Mouse (Mus musculus) gastrocnemius, adult 2 months (tissue): ENCODE results near the gene She. TPM values are rescaled to one million over a fixed set of nuclear protein-coding genes. Genes with fewer than 3 reads are reported as not detected.

Experiments used
- DNase-seq: peaks from one replicate; pipeline ENCODE4 v3.0.0; 2022
- H3K27ac ChIP-seq: fragments of 200-600 bp; 2 replicates; pipeline ENCODE4 v1.8.1; 2022; ENCODE audit warnings: mild to moderate bottlenecking
- H3K4me3 ChIP-seq: fragments of 200-600 bp; 2 replicates; pipeline ENCODE4 v1.8.1; 2022; ENCODE audit warnings: mild to moderate bottlenecking, moderate library complexity
- CTCF ChIP-seq: fragments of 200-600 bp; IDR thresholded peaks from 2 replicates; pipeline ENCODE4 v1.8.1; 2022; ENCODE audit warnings: antibody characterized with exemption, mild to moderate bottlenecking, moderate library complexity
- intact Hi-C: fragments of 180-260 bp; cut with DNase I; formaldehyde crosslinking; loops from one replicate; pipeline ENCODE4 v1.15.1; 2025
- total RNA-seq, 2 experiments: library from RNA; stranded (reverse); gene quantifications; 2 replicates each; pipeline ENCODE4 v1.2.3; 2021

She gene
- total RNA-seq, 2 experiments from 2014 or later, result 4.1 to 5.1 TPM

GRCm38 (mm10) chr3:89821096-89821513 is 10.1 kb upstream of the She start:
- H3K4me3 ChIP-seq, result no peak overlapping the region
- intact Hi-C loops, result no loop called here
- no peak for DNase-seq
- TF ChIP-seq CTCF, result no peak
- H3K27ac ChIP-seq, result no peak overlapping the region

- DNase-seq, result no peak
- intact Hi-C loops, result no loop called here
- Histone ChIP-seq H3K27ac (no peak overlapping the region), H3K4me3 (no peak overlapping the region)
- no peak for TF ChIP-seq CTCF
Measured at GRCm38 (mm10) chr3:89821548-89822480, 9.4 kb upstream of the She start.

- intact Hi-C loops, result no loop called here
- Histone ChIP-seq H3K4me3 (no peak overlapping the region), H3K27ac (no peak overlapping the region)
- DNase-seq, result no peak
- TF ChIP-seq CTCF, result no peak
Measured at GRCm38 (mm10) chr3:89823594-89823993, 7.6 kb upstream of the She start.

GRCm38 (mm10) chr3:89826295-89826694 is 4.9 kb upstream of the She start:
- H3K27ac ChIP-seq, result no peak overlapping the region
- TF ChIP-seq CTCF, result no peak
- DNase-seq, result no peak
- H3K4me3 ChIP-seq, result no peak overlapping the region
- intact Hi-C loops, result no loop called here

DNA sequence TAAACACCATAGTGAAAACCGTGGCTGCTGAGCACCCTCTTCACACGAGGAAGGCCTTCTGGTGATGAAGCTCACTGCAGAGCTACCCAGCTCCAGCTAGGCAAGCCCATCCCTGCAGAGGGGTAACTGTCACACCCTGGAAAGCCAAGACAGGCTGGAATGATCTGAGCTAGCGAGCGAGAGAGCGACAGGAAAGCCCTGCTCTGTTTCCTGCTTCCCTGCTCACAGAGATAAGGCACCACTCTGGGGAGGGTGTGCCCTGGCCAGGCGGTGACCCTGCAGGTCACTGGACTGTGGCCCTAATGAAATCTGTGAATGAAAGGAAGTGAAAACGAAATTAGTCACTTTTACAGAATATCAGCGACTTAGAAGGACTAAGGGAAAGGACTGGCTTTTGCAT is 4.2 kb downstream of the She start:
- DNase-seq, result peak; percentile 38
- intact Hi-C loops, result no loop called here
- TF ChIP-seq CTCF, result no peak
- Histone ChIP-seq H3K4me3 (peak overlapping the region; percentile 38), H3K27ac (peak overlapping the region; percentile 60)

DNA sequence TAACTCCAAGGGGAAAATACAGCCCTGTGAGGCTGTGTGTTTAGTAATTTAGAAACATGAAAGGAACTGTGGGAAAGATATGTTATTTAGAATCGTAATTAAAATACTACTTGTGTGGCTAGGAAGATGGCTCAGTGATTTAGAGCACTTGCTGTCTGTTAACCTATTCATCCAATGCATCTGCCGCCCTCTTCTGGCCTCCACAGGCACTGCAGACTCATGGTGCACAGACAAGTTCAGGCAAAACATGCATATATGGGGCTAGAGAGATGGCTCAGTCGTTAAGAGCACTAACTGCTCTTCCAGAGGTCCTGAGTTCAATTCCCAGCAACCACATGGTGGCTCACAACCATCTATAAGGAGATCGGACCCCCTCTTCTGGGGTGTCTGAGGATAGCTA is 11.1 kb downstream of the She start:
- no peak overlapping the region for H3K4me3 ChIP-seq
- H3K27ac ChIP-seq, result peak overlapping the region; percentile 81
- intact Hi-C loops, result no loop called here
- DNase-seq, result peak; percentile 40
- TF ChIP-seq CTCF, result peak; percentile 58

DNA sequence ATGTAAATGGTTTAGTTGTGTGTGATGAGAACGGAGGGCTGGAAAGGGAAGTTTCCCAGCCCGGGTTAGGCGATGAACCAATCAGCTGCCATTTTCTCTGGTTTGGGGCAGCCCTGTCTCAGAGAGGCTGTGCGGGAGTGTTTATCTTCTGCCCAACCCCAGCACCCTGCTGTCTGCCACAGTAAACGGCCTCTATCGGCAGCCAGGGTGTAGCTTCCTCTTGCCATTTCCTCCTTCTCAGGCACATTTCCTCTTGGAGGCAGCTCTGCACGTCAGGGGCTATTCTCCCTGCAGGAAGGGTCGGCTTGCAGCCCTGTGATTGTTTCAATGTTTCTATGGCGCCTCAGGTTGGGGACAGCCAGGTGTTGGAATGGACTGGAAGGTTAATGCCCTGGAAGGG is 12.0 kb downstream of the She start:
- Histone ChIP-seq H3K4me3 (0 out of 2 replicates have a peak overlapping the region, but pooled peaks have one; percentile 7), H3K27ac (peak overlapping the region; percentile 81)
- TF ChIP-seq CTCF, result peak; percentile 23; the same call in 1 of the 2 replicates
- intact Hi-C loops, result no loop called here
- peak; percentile 46 for DNase-seq

- TF ChIP-seq CTCF, result no peak
- Histone ChIP-seq H3K27ac (peak overlapping the region; percentile 21; the same call in 1 of the 2 replicates), H3K4me3 (no peak overlapping the region)
- intact Hi-C loops, result no loop called here
- DNase-seq, result no peak
Measured at GRCm38 (mm10) chr3:89845814-89846213, 14.6 kb downstream of the She start.

DNA sequence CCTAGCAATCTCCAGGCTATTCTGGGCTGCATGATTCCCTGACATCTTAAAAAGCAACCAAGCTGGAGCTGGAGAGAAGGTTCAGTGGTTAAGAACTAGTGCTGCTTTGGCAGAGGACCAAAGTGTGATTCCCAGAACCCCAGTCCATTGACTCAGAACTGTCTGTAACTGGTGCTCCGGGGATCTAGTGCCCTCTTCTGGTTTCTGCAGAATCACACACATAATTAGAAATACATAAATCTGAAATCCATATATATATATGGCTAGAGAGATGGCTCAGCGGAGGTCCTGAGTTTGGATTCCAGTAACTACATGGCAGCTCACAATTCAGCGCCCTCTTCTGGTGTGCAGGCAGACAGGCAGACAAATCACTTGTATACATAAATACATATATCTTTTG is 16.0 kb downstream of the She start:
- TF ChIP-seq CTCF, result no peak
- peak overlapping the region; percentile 57 for H3K27ac ChIP-seq
- intact Hi-C loops, result no loop called here
- DNase-seq, result no peak
- H3K4me3 ChIP-seq, result no peak overlapping the region

DNA sequence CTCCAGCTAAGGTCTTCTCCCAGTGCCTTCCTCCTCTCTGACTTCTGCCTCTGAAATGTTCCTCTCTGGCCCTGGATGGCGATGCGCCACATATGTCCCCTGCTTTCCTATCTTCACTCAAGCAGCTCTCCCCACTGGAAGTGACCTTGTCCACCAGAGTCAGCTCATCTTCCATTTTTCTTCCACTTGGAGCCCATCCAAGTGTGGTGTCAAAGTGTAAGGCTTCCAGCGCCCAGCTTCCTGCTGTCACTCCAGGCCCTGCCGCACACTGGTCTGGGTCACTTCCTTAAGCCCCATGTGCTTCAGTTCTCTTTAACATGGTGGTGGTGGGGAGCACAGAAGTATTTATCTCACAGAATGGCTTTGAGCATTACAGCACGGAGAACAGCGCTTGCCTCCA is 16.4 kb downstream of the She start:
- no peak for DNase-seq
- TF ChIP-seq CTCF, result no peak
- intact Hi-C loops, result no loop called here
- H3K27ac ChIP-seq, result peak overlapping the region; percentile 57
- H3K4me3 ChIP-seq, result no peak overlapping the region

DNA sequence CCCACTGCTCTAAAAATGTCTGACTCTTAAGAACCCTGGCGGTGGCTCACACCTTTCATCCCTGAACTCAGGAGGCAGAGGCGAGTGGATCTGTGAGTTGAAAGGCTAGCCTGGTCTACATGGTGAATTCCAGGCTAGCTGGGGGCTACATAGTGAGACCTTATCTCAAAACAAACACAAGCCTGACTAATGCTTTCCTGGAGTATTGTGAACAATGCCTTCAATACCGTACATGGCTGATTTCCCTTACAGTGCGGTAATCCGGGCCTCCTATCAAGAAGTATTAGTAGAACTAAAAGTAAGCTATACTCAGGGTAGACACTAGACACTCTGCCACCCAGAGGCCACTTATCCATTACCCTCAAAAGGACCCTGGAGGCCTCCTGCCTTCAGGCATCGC is 16.9 kb downstream of the She start:
- no peak for DNase-seq
- intact Hi-C loops, result no loop called here
- Histone ChIP-seq H3K4me3 (no peak overlapping the region), H3K27ac (peak overlapping the region; percentile 57)
- no peak for TF ChIP-seq CTCF

GRCm38 (mm10) chr3:89853752-89854151 is 22.6 kb downstream of the She start:
- peak; percentile 48 for DNase-seq
- Histone ChIP-seq H3K27ac (peak overlapping the region; percentile 83), H3K4me3 (peak overlapping the region; percentile 7; the same call in 1 of the 2 replicates)
- peak; percentile 27 for TF ChIP-seq CTCF
- intact Hi-C loops, result loop anchor here (2.0 kb wide), 1 partner anchor 21 kb away; no protein-coding TSS in a partner anchor

GRCm38 (mm10) chr3:89857353-89857752 is 26.2 kb downstream of the She start:
- intact Hi-C loops, result loop anchor here (1.0 to 5.0 kb wide), 3 partner anchors 72 to 145 kb away; no protein-coding TSS in a partner anchor
- Histone ChIP-seq H3K4me3 (no peak overlapping the region), H3K27ac (no peak overlapping the region; the same call in 1 of the 2 replicates)
- DNase-seq, result no peak
- peak; percentile 53 for TF ChIP-seq CTCF
